Mouse (Mus musculus): ENCODE data around the gene Fmnl2. TPM values are rescaled to one million over a fixed set of nuclear protein-coding genes. Genes with fewer than 3 reads are reported as not detected.

Fmnl2 gene
- total and polyA plus RNA-seq, 2 experiments from 2014 or later, result 9.1 to 41.8 TPM

GRCm38 (mm10) chr2:53095031-53095430, 237.4 kb downstream of the Fmnl2 start:
- DNase-seq (no peak), ATAC-seq (no peak)
- Histone ChIP-seq H3K9ac (no peak overlapping the region), H3K27ac (ENCODE audit: low read depth, low read length) (no peak overlapping the region), H3K9me3 (ENCODE audit: low read length) (no peaks in the 10 kb centered on the region), H3K4me2 (ENCODE audit: low read depth) (no peak overlapping the region), H3K27me3 (ENCODE audit: insufficient read depth, low read length) (no peaks in the 10 kb centered on the region), H3K4me3 (ENCODE audit: low read depth, low read length) (no peak overlapping the region), H3K36me3 (ENCODE audit: insufficient read depth) (peaks cover 7% of the 10 kb centered on the region; the same call in 1 of the 2 replicates), H3K4me1 (ENCODE audit: insufficient read depth) (no peaks in the 10 kb centered on the region)
- no peak for TF ChIP-seq CTCF (IDR thresholded peaks at IDR 0.05; ENCODE audit: low read depth)
- WGBS, result 92% methylated on average over 9 of the region's 9 CpGs

GRCm38 (mm10) chr2:53095489-53095888, 237.8 kb downstream of the Fmnl2 start:
- no peaks in the 10 kb centered on the region for H3K4me1 ChIP-seq (ENCODE audit: insufficient read depth)
- 95% methylated on average over 3 of the region's 3 CpGs for WGBS
- no peak for TF ChIP-seq CTCF (IDR thresholded peaks at IDR 0.05; ENCODE audit: low read depth)
- H3K9me3 ChIP-seq (ENCODE audit: low read length), result no peaks in the 10 kb centered on the region
- DNase-seq, result no peak
- no peak overlapping the region for H3K4me2 ChIP-seq (ENCODE audit: low read depth)
- H3K27me3 ChIP-seq (ENCODE audit: insufficient read depth, low read length), result no peaks in the 10 kb centered on the region
- ATAC-seq, result no peak
- no peak overlapping the region for H3K27ac ChIP-seq (ENCODE audit: low read depth, low read length)
- peaks cover 7% of the 10 kb centered on the region; the same call in 1 of the 2 replicates for H3K36me3 ChIP-seq (ENCODE audit: insufficient read depth)
- H3K4me3 ChIP-seq (ENCODE audit: low read depth, low read length), result no peak overlapping the region
- no peak overlapping the region for H3K9ac ChIP-seq

GRCm38 (mm10) chr2:53100093-53100492, 242.4 kb downstream of the Fmnl2 start:
- no peak overlapping the region for H3K4me3 ChIP-seq (ENCODE audit: low read depth, low read length)
- H3K4me2 ChIP-seq (ENCODE audit: low read depth), result no peak overlapping the region
- H3K4me1 ChIP-seq (ENCODE audit: insufficient read depth), result no peaks in the 10 kb centered on the region
- H3K9me3 ChIP-seq (ENCODE audit: low read length), result no peaks in the 10 kb centered on the region
- DNase-seq, result peak; percentile 39
- no peaks in the 10 kb centered on the region for H3K27me3 ChIP-seq (ENCODE audit: insufficient read depth, low read length)
- H3K9ac ChIP-seq, result no peak overlapping the region
- H3K27ac ChIP-seq (ENCODE audit: low read depth, low read length), result no peak overlapping the region
- ATAC-seq, result peak; percentile 68; the same call in 1 of the 2 replicates
- peak; percentile 33 for TF ChIP-seq CTCF (IDR thresholded peaks at IDR 0.05; ENCODE audit: low read depth)
- WGBS, result 16% methylated on average over 2 of the region's 2 CpGs
- peaks cover 25% of the 10 kb centered on the region for H3K36me3 ChIP-seq (ENCODE audit: insufficient read depth)

- WGBS, result 88% methylated on average over 11 of the region's 11 CpGs
- DNase-seq (no peak), ATAC-seq (no peak)
- Histone ChIP-seq H3K27ac (ENCODE audit: low read depth, low read length) (no peak overlapping the region), H3K9ac (no peak overlapping the region), H3K4me1 (ENCODE audit: insufficient read depth) (no peaks in the 10 kb centered on the region), H3K27me3 (ENCODE audit: insufficient read depth, low read length) (no peaks in the 10 kb centered on the region), H3K36me3 (ENCODE audit: insufficient read depth) (peaks cover 29% of the 10 kb centered on the region), H3K4me3 (ENCODE audit: low read depth, low read length) (no peak overlapping the region), H3K4me2 (ENCODE audit: low read depth) (no peak overlapping the region), H3K9me3 (ENCODE audit: low read length) (no peaks in the 10 kb centered on the region)
- no peak for TF ChIP-seq CTCF (IDR thresholded peaks at IDR 0.05; ENCODE audit: low read depth)
These were observed 244.5 kb downstream of the Fmnl2 start for GRCm38 (mm10) chr2:53101885-53102740.

GRCm38 (mm10) chr2:53102901-53103300, 245.2 kb downstream of the Fmnl2 start:
- TF ChIP-seq CTCF (IDR thresholded peaks at IDR 0.05; ENCODE audit: low read depth), result no peak
- no peaks in the 10 kb centered on the region for H3K9me3 ChIP-seq (ENCODE audit: low read length)
- ATAC-seq (no peak), DNase-seq (no peak)
- H3K27me3 ChIP-seq (ENCODE audit: insufficient read depth, low read length), result no peaks in the 10 kb centered on the region
- peaks cover 30% of the 10 kb centered on the region for H3K36me3 ChIP-seq (ENCODE audit: insufficient read depth)
- no peak overlapping the region for H3K27ac ChIP-seq (ENCODE audit: low read depth, low read length)
- WGBS, result 98% methylated on average over 2 of the region's 2 CpGs
- H3K9ac ChIP-seq, result no peak overlapping the region
- H3K4me1 ChIP-seq (ENCODE audit: insufficient read depth), result no peaks in the 10 kb centered on the region
- H3K4me2 ChIP-seq (ENCODE audit: low read depth), result no peak overlapping the region
- H3K4me3 ChIP-seq (ENCODE audit: low read depth, low read length), result no peak overlapping the region

GRCm38 (mm10) chr2:53105408-53105807, 247.7 kb downstream of the Fmnl2 start:
- WGBS, result 92% methylated on average over 10 of the region's 10 CpGs
- Histone ChIP-seq H3K27me3 (ENCODE audit: insufficient read depth, low read length) (no peaks in the 10 kb centered on the region), H3K9me3 (ENCODE audit: low read length) (no peaks in the 10 kb centered on the region), H3K36me3 (ENCODE audit: insufficient read depth) (peaks cover 49% of the 10 kb centered on the region), H3K4me2 (ENCODE audit: low read depth) (no peak overlapping the region), H3K9ac (no peak overlapping the region), H3K4me1 (ENCODE audit: insufficient read depth) (no peaks in the 10 kb centered on the region), H3K27ac (ENCODE audit: low read depth, low read length) (peak overlapping the region; percentile 40; the same call in 1 of the 2 replicates), H3K4me3 (ENCODE audit: low read depth, low read length) (no peak overlapping the region)
- ATAC-seq (no peak), DNase-seq (no peak)
- TF ChIP-seq CTCF (IDR thresholded peaks at IDR 0.05; ENCODE audit: low read depth), result no peak

GRCm38 (mm10) chr2:53106056-53106455, 248.4 kb downstream of the Fmnl2 start:
- DNase-seq, result peak; percentile 84
- Histone ChIP-seq H3K27me3 (ENCODE audit: insufficient read depth, low read length) (no peaks in the 10 kb centered on the region), H3K27ac (ENCODE audit: low read depth, low read length) (peak overlapping the region; percentile 29; the same call in 1 of the 2 replicates), H3K4me2 (ENCODE audit: low read depth) (no peak overlapping the region), H3K4me1 (ENCODE audit: insufficient read depth) (no peaks in the 10 kb centered on the region), H3K9ac (no peak overlapping the region), H3K4me3 (ENCODE audit: low read depth, low read length) (no peak overlapping the region), H3K36me3 (ENCODE audit: insufficient read depth) (peaks cover 53% of the 10 kb centered on the region), H3K9me3 (ENCODE audit: low read length) (no peaks in the 10 kb centered on the region)
- no peak for TF ChIP-seq CTCF (IDR thresholded peaks at IDR 0.05; ENCODE audit: low read depth)
- 67% methylated on average over 7 of the region's 7 CpGs for WGBS
- ATAC-seq, result peak; percentile 97
